In the genomic region with DNA sequence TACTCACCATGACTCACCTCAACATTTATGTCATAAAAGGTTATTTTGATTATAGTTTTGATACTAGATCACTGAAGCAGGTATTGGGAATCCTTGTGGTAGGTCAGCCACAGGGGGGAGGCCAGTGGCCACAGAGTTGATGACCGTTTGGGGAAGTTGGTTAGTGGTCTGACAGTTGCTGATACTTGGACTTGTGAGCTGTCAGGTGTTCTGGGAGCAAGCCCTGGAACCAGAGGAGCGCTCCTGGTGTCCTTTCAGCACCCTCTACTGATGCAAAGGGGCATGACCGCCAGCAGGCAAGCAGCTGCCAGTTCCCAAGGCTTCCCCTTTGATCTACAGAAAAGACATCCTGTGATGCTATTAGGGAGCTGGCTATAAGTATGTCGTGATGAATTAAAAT, we compare ENCODE assay signal across 9 mouse cellular contexts. TPM values are rescaled to one million over a fixed set of nuclear protein-coding genes. Genes with fewer than 3 reads are reported as not detected.
DNase-seq lines count a peak whose midpoint lies in the region; ATAC-seq lines count a peak whose summit lies in the region.
"Had no signal": no experiment of that assay in that cellular context is flagged by ENCODE, and none has a peak within 500 bp of the region (broad histone marks: within the 10 kb centered on the region; RNA-seq: fewer than 3 reads in every experiment).

No protein-coding gene starts in this region.

- no peaks in the 10 kb centered on the region for H3K9me3 ChIP-seq in midbrain, embryonic 10.5 days (replicated peaks)
- H3K9me3 ChIP-seq in midbrain, embryonic 16.5 days (replicated peaks; ENCODE audit: control insufficient read depth, low read length, poor library complexity, severe bottlenecking) = no peaks in the 10 kb centered on the region

- H3K4me1 ChIP-seq in midbrain, embryonic 10.5 days = no peaks in the 10 kb centered on the region
- H3K4me1 ChIP-seq in midbrain, embryonic 16.5 days (ENCODE audit: control insufficient read depth, insufficient read depth, low read length) = no peaks in the 10 kb centered on the region

- ATAC-seq in midbrain, embryonic 16.5 days = no peak

- H3K27me3 ChIP-seq in midbrain, embryonic 10.5 days (ENCODE audit: low read depth, poor library complexity, severe bottlenecking) = no peaks in the 10 kb centered on the region
- H3K27me3 ChIP-seq in midbrain, embryonic 16.5 days (ENCODE audit: control insufficient read depth, insufficient read depth, low read depth, low read length) = no peaks in the 10 kb centered on the region

- no peak overlapping the region for H3K27ac ChIP-seq in midbrain, embryonic 10.5 days (replicated peaks)
- H3K27ac ChIP-seq in midbrain, embryonic 16.5 days (ENCODE audit: low read length) = no peak overlapping the region
- H3K27ac ChIP-seq: macrophage had no signal

- peaks cover 99% of the 10 kb centered on the region for H3K36me3 ChIP-seq in midbrain, embryonic 10.5 days
- peaks cover 8% of the 10 kb centered on the region; the same call in 1 of the 2 replicates for H3K36me3 ChIP-seq in midbrain, embryonic 16.5 days (ENCODE audit: control insufficient read depth, insufficient read depth, low read length)

- H3K4me3 ChIP-seq in midbrain, embryonic 10.5 days = no peak overlapping the region
- no peak overlapping the region for H3K4me3 ChIP-seq in midbrain, embryonic 16.5 days (ENCODE audit: low read depth, low read length)

- H3K4me2 ChIP-seq in midbrain, embryonic 16.5 days (ENCODE audit: low read length) = no peak overlapping the region

- intact Hi-C loops in left cerebral cortex, postnatal 14 days (cut with DNase I) = no loop called here

- H3K9ac ChIP-seq in midbrain, embryonic 16.5 days (ENCODE audit: low read depth, low read length) = no peak overlapping the region

- peak; percentile 21 for DNase-seq in midbrain, embryonic 10.5 days (ENCODE audit: low spot score)
- DNase-seq in NIH3T3 (ENCODE audit: low read depth) = peak; percentile 56
- DNase-seq in c-Kit-positive CD71-positive TER-119-positive erythroid progenitor cells, embryonic 14.5 days (ENCODE audit: low spot score) = peak; percentile 40
- DNase-seq in gastrocnemius, adult 18-20 months (ENCODE audit: low spot score) = peak; percentile 29
- peak; percentile 15 to 22 for DNase-seq in left cerebral cortex, postnatal 14 days (ENCODE audit: low spot score in 2 of 2)
- DNase-seq in spleen, postnatal 14 days (ENCODE audit: low spot score in 2 of 2) = peak; percentile 19 to 38
- DNase-seq in layer of hippocampus, adult 9-10 months (ENCODE audit: low spot score) = no peak

- 59% methylated on average over 4 of the region's 4 CpGs for WGBS in midbrain, embryonic 10.5 days
- WGBS in midbrain, embryonic 16.5 days = 51% methylated on average over 4 of the region's 4 CpGs

RNA-seq across cellular contexts. Expression of a gene that starts 18.2 kb away (rescaled TPM):
- 20.2 and 24.2 TPM in 2 replicates for polyA plus RNA-seq in midbrain, embryonic 10.5 days (2016; fragmentation: Nextera tagmentation; extraction: Ambion mirVana)
- 30.9 and 33.3 TPM in 2 replicates for polyA plus RNA-seq in midbrain, embryonic 16.5 days (2015; fragmentation: Nextera tagmentation; extraction: Ambion mirVana)
- total RNA-seq in gastrocnemius, adult 18-20 months (2021) = 10 to 100 TPM; 40.7 to 47.3 TPM
- 10 to 100 TPM; 58.3 to 59.5 TPM for total RNA-seq in left cerebral cortex, postnatal 14 days (2021)

RNA-seq across cellular contexts. Expression of a gene that starts 23.7 kb away (rescaled TPM):
- 22.7 and 24.5 TPM in 2 replicates for polyA plus RNA-seq in midbrain, embryonic 10.5 days (2016; fragmentation: Nextera tagmentation; extraction: Ambion mirVana)
- 14.3 and 14.6 TPM in 2 replicates for polyA plus RNA-seq in midbrain, embryonic 16.5 days (2015; fragmentation: Nextera tagmentation; extraction: Ambion mirVana)
- 1 to 10 TPM; 4.6 to 5.1 TPM for total RNA-seq in gastrocnemius, adult 18-20 months (2021)
- total RNA-seq in left cerebral cortex, postnatal 14 days (2021) = 10 to 100 TPM; 18.1 to 18.9 TPM
